In the genomic region with DNA sequence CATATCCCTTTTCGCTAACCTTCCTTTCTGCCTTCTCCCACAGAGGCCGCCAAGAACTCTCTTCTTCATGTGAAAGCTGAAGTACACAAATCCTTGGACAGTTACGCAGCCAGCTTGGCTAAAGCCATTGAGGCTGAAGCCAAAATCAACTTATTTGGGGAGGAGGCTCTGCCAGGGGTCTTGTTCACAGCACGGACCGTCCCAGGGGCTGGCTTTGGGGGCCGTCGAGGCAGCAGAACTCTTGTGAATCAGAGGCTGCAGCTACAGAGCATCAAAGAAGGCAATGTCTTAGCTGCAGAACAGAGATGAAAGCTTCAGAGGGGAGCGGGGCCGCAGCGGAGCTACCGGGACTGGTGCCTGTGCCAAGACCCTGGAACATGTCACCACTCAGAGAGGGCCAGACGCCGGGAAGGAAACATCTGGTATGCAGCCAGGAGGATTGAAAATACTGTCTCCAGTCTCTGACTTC, we compare ENCODE assay signal across 10 mouse cellular contexts. TPM values are rescaled to one million over a fixed set of nuclear protein-coding genes. Genes with fewer than 3 reads are reported as not detected.
A peak's percentile ranks its signal among the peaks of the same experiment; 100 is the strongest.
DNase-seq lines count a peak whose midpoint lies in the region; ATAC-seq and TF ChIP-seq lines count a peak whose summit lies in the region.
"Had no signal": no experiment of that assay in that cellular context is flagged by ENCODE, and none has a peak within 500 bp of the region (broad histone marks: within the 10 kb centered on the region; RNA-seq: fewer than 3 reads in every experiment).

No protein-coding gene starts in this region.

- H3K4me2 ChIP-seq in kidney, embryonic 15.5 days: no peak overlapping the region
- no peak overlapping the region for H3K4me2 ChIP-seq in heart, embryonic 12.5 days

- 80% methylated on average over 13 of the region's 13 CpGs for WGBS in kidney, embryonic 15.5 days
- 60% methylated on average over 13 of the region's 13 CpGs for WGBS in heart, embryonic 12.5 days

- H3K9ac ChIP-seq in kidney, embryonic 15.5 days: no peak overlapping the region
- H3K9ac ChIP-seq in heart, embryonic 12.5 days: 0 out of 2 replicates have a peak overlapping the region, but pooled peaks have one; percentile 28

- H3K4me1 ChIP-seq in kidney, embryonic 15.5 days: peaks cover 12% of the 10 kb centered on the region
- peaks cover 20% of the 10 kb centered on the region for H3K4me1 ChIP-seq in heart, embryonic 12.5 days (replicated peaks)

- intact Hi-C loops in gastrocnemius, adult 2 months (cut with DNase I): loop anchor here (5.0 kb wide), 1 partner anchor 84 kb away; the partner anchor contains the start of gene Tiprl

- no peak; the same call in 1 of the 2 replicates for ATAC-seq in kidney, embryonic 15.5 days (replicated peaks; ENCODE audit: low FRiP score)
- peak; percentile 46; the same call in 1 of the 2 replicates for ATAC-seq in heart, embryonic 12.5 days (ENCODE audit: insufficient number of reproducible peaks, low FRiP score)

- H3K27me3 ChIP-seq in kidney, embryonic 15.5 days: no peaks in the 10 kb centered on the region
- H3K27me3 ChIP-seq in heart, embryonic 12.5 days (replicated peaks): no peaks in the 10 kb centered on the region

- H3K4me3 ChIP-seq in kidney, embryonic 15.5 days (replicated peaks): no peak overlapping the region
- no peak overlapping the region for H3K4me3 ChIP-seq in gastrocnemius, adult 2 months
- H3K4me3 ChIP-seq in heart, embryonic 12.5 days: no peak overlapping the region

- peak; percentile 41 for DNase-seq in kidney, postnatal 14 days
- peak; percentile 50 for DNase-seq in gastrocnemius, adult 2 months
- DNase-seq in lung, postnatal 14 days: peak; percentile 40
- DNase-seq in retina, embryonic 14.5 days (ENCODE audit: low spot score): no peak
- no peak for DNase-seq in thymus, postnatal 10 days (ENCODE audit: low spot score in 2 of 2)
- no peak for DNase-seq in spleen, postnatal 4 days (ENCODE audit: low spot score in 2 of 2)
- DNase-seq: midbrain, embryonic 14.5 days; retina, postnatal 1 day had no signal

- peaks cover 49% of the 10 kb centered on the region for H3K36me3 ChIP-seq in kidney, embryonic 15.5 days
- peaks cover 24% of the 10 kb centered on the region; the same call in 1 of the 2 replicates for H3K36me3 ChIP-seq in heart, embryonic 12.5 days

- no peak overlapping the region for H3K27ac ChIP-seq in kidney, embryonic 15.5 days
- H3K27ac ChIP-seq in gastrocnemius, adult 2 months: no peak overlapping the region; the same call in 1 of the 2 replicates
- H3K27ac ChIP-seq in heart, embryonic 12.5 days (ENCODE audit: poor library complexity, severe bottlenecking): peak overlapping the region; percentile 45

- TF ChIP-seq CTCF in gastrocnemius, adult 2 months (IDR thresholded peaks at IDR 0.05): no peak

- H3K9me3 ChIP-seq in kidney, embryonic 15.5 days (replicated peaks): no peaks in the 10 kb centered on the region
- no peaks in the 10 kb centered on the region for H3K9me3 ChIP-seq in heart, embryonic 12.5 days (replicated peaks)

RNA-seq across cellular contexts. Expression of gene Gpr161, which starts 25.8 kb away (rescaled TPM):
- 1.2 and 1.5 TPM in 2 replicates for polyA plus RNA-seq in kidney, embryonic 15.5 days (2015; fragmentation: Nextera tagmentation; extraction: Ambion mirVana)
- 1 to 10 TPM; 1.0 to 1.3 TPM for total RNA-seq in gastrocnemius, adult 2 months (2021)
- 0.88 and 1.0 TPM in 2 replicates for polyA plus RNA-seq in heart, embryonic 12.5 days (2016; fragmentation: Nextera tagmentation; extraction: Ambion mirVana)

Comparison
In these comparisons a context has a peak if more than half of its experiments do, and no peak if none do; other contexts are left out.
1. DNase-seq: peak in kidney, postnatal 14 days (single experiment), gastrocnemius, adult 2 months (single experiment) and lung, postnatal 14 days (single experiment); none in retina, embryonic 14.5 days (single experiment), thymus, postnatal 10 days (0 of 2) and spleen, postnatal 4 days (0 of 2).